In genomic region chr5:98169376-98170351, GRCm38 (mm10) we compare ENCODE assay signal across 10 mouse cellular contexts. TPM values are rescaled to one million over a fixed set of nuclear protein-coding genes. Genes with fewer than 3 reads are reported as not detected.
DNase-seq lines count a peak whose midpoint lies in the region; ATAC-seq and TF ChIP-seq lines count a peak whose summit lies in the region.
"Had no signal": no experiment of that assay in that cellular context is flagged by ENCODE, and none has a peak within 500 bp of the region (broad histone marks: within the 10 kb centered on the region; RNA-seq: fewer than 3 reads in every experiment).

No protein-coding gene starts in this region.

- ATAC-seq in forebrain, embryonic 13.5 days = no peak

- no peak for TF ChIP-seq CTCF in E14TG2a.4 (conservative IDR thresholded peaks at IDR 0.05; ENCODE audit: low read length)

- under 1% methylated on average over 30 of the region's 30 CpGs for WGBS in heart, embryonic 10.5 days
- under 1% methylated on average over 30 of the region's 30 CpGs for WGBS in forebrain, embryonic 13.5 days
- WGBS in midbrain, embryonic 10.5 days = under 1% methylated on average over 30 of the region's 30 CpGs

- H3K27me3 ChIP-seq in heart, embryonic 10.5 days (ENCODE audit: insufficient read depth, poor library complexity, severe bottlenecking) = peaks cover 100% of the 10 kb centered on the region
- peaks cover 89% of the 10 kb centered on the region for H3K27me3 ChIP-seq in E14TG2a.4 (ENCODE audit: insufficient read depth, low read length)
- peaks cover 90% of the 10 kb centered on the region for H3K27me3 ChIP-seq in forebrain, embryonic 13.5 days
- H3K27me3 ChIP-seq in midbrain, embryonic 10.5 days (ENCODE audit: low read depth, poor library complexity, severe bottlenecking) = peaks cover 100% of the 10 kb centered on the region

- intact Hi-C loops in heart, postnatal 36 days (cut with DNase I) = loop anchor here (5.0 kb wide), 2 partner anchors 137 to 222 kb away; partner anchors contain the start of gene Antxr2

- H3K4me1 ChIP-seq in heart, embryonic 10.5 days = peaks cover 19% of the 10 kb centered on the region
- H3K4me1 ChIP-seq in E14TG2a.4 (replicated peaks; ENCODE audit: low read depth, low read length) = peaks cover 59% of the 10 kb centered on the region
- peaks cover 66% of the 10 kb centered on the region for H3K4me1 ChIP-seq in forebrain, embryonic 13.5 days
- peaks cover 75% of the 10 kb centered on the region for H3K4me1 ChIP-seq in midbrain, embryonic 10.5 days

- no peaks in the 10 kb centered on the region for H3K36me3 ChIP-seq in heart, embryonic 10.5 days
- H3K36me3 ChIP-seq in E14TG2a.4 (ENCODE audit: insufficient read depth, low read length) = no peaks in the 10 kb centered on the region
- no peaks in the 10 kb centered on the region for H3K36me3 ChIP-seq in forebrain, embryonic 13.5 days (ENCODE audit: poor library complexity, severe bottlenecking)
- H3K36me3 ChIP-seq in midbrain, embryonic 10.5 days = no peaks in the 10 kb centered on the region

- H3K9ac ChIP-seq in forebrain, embryonic 13.5 days = 0 out of 2 replicates have a peak overlapping the region, but pooled peaks have one; percentile 0

- H3K4me3 ChIP-seq in heart, embryonic 10.5 days = peak overlapping the region; percentile 69
- H3K4me3 ChIP-seq in E14TG2a.4 (replicated peaks; ENCODE audit: low read length) = peak overlapping the region; percentile 83
- peak overlapping the region; percentile 45 for H3K4me3 ChIP-seq in forebrain, embryonic 13.5 days
- peak overlapping the region; percentile 60 for H3K4me3 ChIP-seq in midbrain, embryonic 10.5 days
- H3K4me3 ChIP-seq: erythroblast, embryonic 14.5 days had no signal

- no peak overlapping the region for H3K27ac ChIP-seq in heart, embryonic 10.5 days
- peak overlapping the region; percentile 14 for H3K27ac ChIP-seq in forebrain, embryonic 13.5 days
- peak overlapping the region; percentile 13 for H3K27ac ChIP-seq in midbrain, embryonic 10.5 days (replicated peaks)

- H3K4me2 ChIP-seq in forebrain, embryonic 13.5 days = peak overlapping the region; percentile 69

- DNase-seq in heart, embryonic 10.5 days (ENCODE audit: low spot score) = no peak
- DNase-seq in heart, postnatal 36 days = no peak
- peak; percentile 59 for DNase-seq in midbrain, embryonic 10.5 days (ENCODE audit: low spot score)
- no peak for DNase-seq in layer of hippocampus, adult 11-12 months (ENCODE audit: low spot score)
- no peak for DNase-seq in gastrocnemius, postnatal 25 days
- no peak for DNase-seq in spleen, adult 12 weeks (ENCODE audit: low spot score)
- DNase-seq: adrenal gland, adult 8-10 months had no signal

- H3K9me3 ChIP-seq in heart, embryonic 10.5 days = no peaks in the 10 kb centered on the region
- H3K9me3 ChIP-seq in E14TG2a.4 (ENCODE audit: low read length) = no peaks in the 10 kb centered on the region
- no peaks in the 10 kb centered on the region for H3K9me3 ChIP-seq in forebrain, embryonic 13.5 days (replicated peaks)
- H3K9me3 ChIP-seq in midbrain, embryonic 10.5 days (replicated peaks) = no peaks in the 10 kb centered on the region

RNA-seq across cellular contexts. Expression of gene Prdm8, which starts 2.7 kb away (rescaled TPM):
- not detected in 2 replicates for polyA plus RNA-seq in heart, embryonic 10.5 days (2016; fragmentation: Nextera tagmentation; extraction: Ambion mirVana)
- total RNA-seq in heart, postnatal 36 days (2021) = under 1 TPM; 0.25 to 0.35 TPM
- polyA plus RNA-seq in forebrain, embryonic 13.5 days (2015; fragmentation: Nextera tagmentation; extraction: Ambion mirVana) = 2.7 and 4.2 TPM in 2 replicates
- polyA plus RNA-seq in midbrain, embryonic 10.5 days (2016; fragmentation: Nextera tagmentation; extraction: Ambion mirVana) = 0.22 and 0.35 TPM in 2 replicates
- under 1 TPM; 0.72 to 0.88 TPM for total RNA-seq in gastrocnemius, postnatal 25 days (2021)
